Mouse (Mus musculus): ENCODE results near the gene Add3.

- no peak for TF ChIP-seq CTCF (conservative IDR thresholded peaks at IDR 0.05 in 1 of 2, IDR thresholded peaks at IDR 0.05 in 1 of 2; ENCODE audit: low read depth in 2 of 2, low read length in 2 of 2)
- no peak for TF ChIP-seq POLR2A (IDR thresholded peaks at IDR 0.05; ENCODE audit: low read depth, low read length)
- TF ChIP-seq EP300 (IDR thresholded peaks at IDR 0.05; ENCODE audit: low read length): no peak
- TF ChIP-seq TCF12 (IDR thresholded peaks at IDR 0.05; ENCODE audit: low read depth, low read length): no peak
- TF ChIP-seq USF1 (IDR thresholded peaks at IDR 0.05; ENCODE audit: low read depth, low read length): no peak
- no peak for TF ChIP-seq NELFE (IDR thresholded peaks at IDR 0.05; ENCODE audit: low read depth, low read length)
- no peak for TF ChIP-seq RCOR1 (conservative IDR thresholded peaks at IDR 0.05; ENCODE audit: low read depth, low read length)
- no peak for TF ChIP-seq TBP (conservative IDR thresholded peaks at IDR 0.05; ENCODE audit: low read depth, low read length)
- TF ChIP-seq ELF1 (IDR thresholded peaks at IDR 0.05; ENCODE audit: low read depth, low read length): no peak
- no peak for TF ChIP-seq UBTF (IDR thresholded peaks at IDR 0.05; ENCODE audit: low read depth, low read length)
These were observed 116.8 kb downstream of the Add3 start for GRCm38 (mm10) chr19:53256991-53257594.
